Mouse (Mus musculus) small intestine, adult 2 months (tissue): ENCODE measurements around the gene Vps33b.

Source experiments
- CTCF ChIP-seq: fragments of 200-500 bp; IDR thresholded peaks from 2 replicates; pipeline ENCODE4 v1.5.1; 2012; ENCODE audit warnings: low read depth, mild to moderate bottlenecking, control low read depth, inconsistent platforms, low read length, moderate library complexity, mixed read lengths; ENCODE audit not compliant: insufficient replicate concordance, insufficient read length; ENCODE audit errors: extremely low read depth
- POLR2A ChIP-seq: fragments of 200-500 bp; IDR thresholded peaks from 2 replicates; pipeline ENCODE4 v1.6.1; 2012; ENCODE audit warnings: low read depth, mild to moderate bottlenecking, control low read depth, inconsistent platforms, low read length, moderate library complexity

- TF ChIP-seq CTCF (no peak), POLR2A (no peak)
Measured at GRCm38 (mm10) chr7:80283226-80283918, 13.9 kb downstream of the Vps33b start.
